Mouse (Mus musculus): ENCODE results near the gene Map4k4.

Map4k4 gene

GRCm38 (mm10) chr1:40000476-40000875, 99.8 kb downstream of the Map4k4 start:
- no peak for DNase-seq (ENCODE audit: low read depth, low spot score)

- no peak for DNase-seq (ENCODE audit: low read depth, low spot score)
Observed at GRCm38 (mm10) chr1:40000899-40001298, 100.2 kb downstream of the Map4k4 start.

DNA sequence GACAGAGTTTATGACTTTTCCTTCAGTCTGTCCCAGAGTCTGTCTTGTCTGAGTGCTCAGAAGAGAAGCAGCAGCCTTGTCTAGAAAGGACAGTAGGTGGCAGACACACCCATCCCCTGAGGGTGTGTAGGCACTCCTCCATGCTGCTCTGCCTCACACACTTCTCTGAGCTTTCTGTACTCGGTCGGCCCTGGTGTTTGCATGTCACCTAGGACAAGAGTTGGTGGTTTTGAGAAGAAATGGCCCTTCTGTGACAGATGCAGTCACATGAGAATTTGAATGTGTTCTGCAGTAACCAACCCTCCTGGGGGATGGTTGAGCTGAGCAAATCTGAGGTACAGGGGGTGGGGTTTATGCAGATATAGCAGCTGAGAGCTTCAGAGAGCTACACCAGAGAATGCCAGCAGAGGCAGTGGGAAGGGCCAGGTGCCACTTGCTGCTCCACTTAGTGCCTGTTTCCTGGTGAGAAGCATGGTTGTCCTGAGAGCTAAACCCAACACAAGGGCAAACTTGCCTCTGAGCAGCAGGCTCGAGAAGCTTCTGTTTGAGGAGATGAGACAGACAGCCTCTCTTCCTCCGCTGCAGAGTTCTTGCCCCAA, 101.5 kb downstream of the Map4k4 start:
- no peak for DNase-seq (ENCODE audit: low read depth, low spot score)

GRCm38 (mm10) chr1:40006043-40006651, 105.4 kb downstream of the Map4k4 start:
- DNase-seq (ENCODE audit: low read depth, low spot score) = no peak

DNA sequence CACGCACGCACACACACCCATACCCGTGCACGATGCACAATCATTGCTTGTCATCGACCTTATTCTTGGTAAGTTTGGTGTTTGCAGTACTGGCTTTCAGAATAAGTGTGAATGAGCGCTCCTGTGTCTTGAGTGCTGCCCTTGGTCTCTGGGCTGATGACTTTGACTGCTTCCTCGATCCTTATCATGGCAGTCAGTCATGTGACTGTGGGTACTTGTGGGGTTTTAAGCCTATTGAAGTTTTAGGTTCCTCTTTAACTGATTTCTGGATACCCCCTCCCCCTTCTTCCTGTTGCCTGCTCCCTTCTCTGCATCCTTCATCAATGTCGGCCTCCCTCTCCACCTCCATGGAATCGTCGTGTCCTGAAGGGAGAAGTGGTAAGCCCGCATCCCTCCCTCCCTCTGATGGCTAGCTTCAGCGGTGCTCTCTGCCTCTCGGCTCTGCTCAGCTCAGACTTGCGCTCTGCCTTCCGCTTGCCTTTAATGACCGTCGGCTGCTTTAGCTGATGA, 107.3 kb downstream of the Map4k4 start:
- DNase-seq (ENCODE audit: low read depth, low spot score) = no peak

GRCm38 (mm10) chr1:40012696-40013095, 112.0 kb downstream of the Map4k4 start:
- DNase-seq (ENCODE audit: low read depth, low spot score) = no peak

GRCm38 (mm10) chr1:40015066-40015678, 114.5 kb downstream of the Map4k4 start:
- no peak for DNase-seq (ENCODE audit: low read depth, low spot score)

GRCm38 (mm10) chr1:40021617-40022016, 120.9 kb downstream of the Map4k4 start:
- no peak for DNase-seq (ENCODE audit: low read depth, low spot score)

DNA sequence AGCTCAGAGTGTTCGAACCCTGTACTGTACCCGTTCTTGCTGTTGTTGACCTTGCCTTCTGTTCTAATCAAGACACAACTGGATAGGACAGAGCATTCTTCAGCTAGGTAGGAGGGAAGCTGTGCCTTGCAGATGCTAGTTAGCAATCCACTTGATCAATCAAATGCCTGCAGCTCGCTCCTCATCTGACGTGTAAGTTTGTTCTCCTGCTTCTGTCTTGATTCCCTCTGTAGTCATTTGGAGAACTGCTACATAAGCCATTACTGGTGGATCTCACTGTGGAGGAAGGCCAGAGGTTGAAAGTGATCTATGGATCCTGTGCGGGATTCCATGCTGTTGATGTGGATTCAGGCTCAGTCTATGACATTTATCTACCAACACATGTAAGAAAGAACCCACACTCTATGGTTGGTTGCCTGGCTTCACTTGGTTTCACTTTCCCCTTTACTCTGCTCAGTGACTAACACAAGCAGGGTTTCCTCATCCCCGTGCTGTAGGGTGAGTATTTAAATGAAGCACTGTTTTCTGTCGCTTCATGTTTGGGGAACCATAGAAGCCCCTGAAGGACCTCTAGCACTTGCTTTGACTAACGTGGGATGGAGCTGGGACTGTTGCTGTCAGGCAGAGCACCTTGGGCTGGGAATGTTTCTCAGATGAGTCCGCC, 121.9 kb downstream of the Map4k4 start:
- DNase-seq (ENCODE audit: low read depth, low spot score) = no peak

- DNase-seq (ENCODE audit: low read depth, low spot score) = no peak
Observed at GRCm38 (mm10) chr1:40023206-40023605, 122.5 kb downstream of the Map4k4 start.

DNA sequence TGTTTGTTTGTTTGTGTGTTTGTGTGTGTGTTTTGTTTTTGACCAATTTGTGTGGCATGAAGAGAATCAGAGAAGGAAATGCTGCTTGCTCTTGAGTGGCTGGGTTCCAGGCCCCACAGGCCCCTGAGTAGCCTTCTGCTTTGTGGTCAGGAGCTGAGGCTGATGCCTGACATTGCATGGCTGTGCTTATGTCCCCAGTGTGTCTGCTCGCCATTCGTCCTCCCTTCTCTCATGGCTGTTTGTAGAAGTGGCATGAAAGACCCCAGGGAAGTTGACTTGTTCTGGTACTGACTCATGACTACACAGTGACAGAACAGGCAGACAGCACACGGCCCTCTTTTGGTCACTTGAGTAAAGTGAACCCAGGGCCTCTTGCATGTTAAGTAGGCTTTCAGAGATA, 123.0 kb downstream of the Map4k4 start:
- no peak for DNase-seq (ENCODE audit: low read depth, low spot score)

DNA sequence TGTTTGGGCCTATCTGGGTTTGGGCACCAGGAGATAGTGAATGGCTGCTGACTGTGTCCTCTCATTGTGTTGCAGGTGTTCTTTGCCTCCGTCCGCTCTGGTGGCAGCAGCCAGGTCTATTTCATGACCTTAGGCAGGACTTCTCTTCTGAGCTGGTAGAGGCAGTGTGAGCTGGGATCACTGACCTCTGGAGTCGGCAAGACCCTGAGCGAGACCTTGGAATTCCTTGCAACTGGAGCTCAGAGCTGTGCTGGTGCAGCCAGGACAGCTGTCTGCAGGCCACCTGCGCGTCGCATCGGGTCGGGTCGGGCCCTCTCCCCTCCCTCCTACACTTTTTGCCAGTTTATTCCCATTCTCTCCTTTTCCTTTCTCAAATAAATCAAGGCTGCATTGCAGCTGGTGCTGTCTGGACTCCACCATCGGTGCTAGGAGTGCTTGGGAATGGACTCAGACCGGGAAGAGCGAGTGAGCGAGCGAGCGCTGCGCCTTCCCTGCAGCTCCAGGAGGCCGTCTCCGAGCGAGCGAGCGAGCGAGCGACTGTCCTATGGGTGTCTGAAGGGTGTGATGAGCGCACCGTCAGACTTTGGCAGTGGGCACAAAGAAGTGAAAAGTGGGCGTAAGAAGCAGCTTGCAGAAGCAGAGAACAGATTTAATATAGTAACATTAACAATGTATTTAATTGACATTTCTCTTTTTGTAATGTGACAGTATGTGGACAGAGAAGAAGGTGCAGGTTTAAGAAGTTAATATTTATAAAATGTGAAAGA, 124.0 kb downstream of the Map4k4 start:
- no peak for DNase-seq (ENCODE audit: low read depth, low spot score)

DNA sequence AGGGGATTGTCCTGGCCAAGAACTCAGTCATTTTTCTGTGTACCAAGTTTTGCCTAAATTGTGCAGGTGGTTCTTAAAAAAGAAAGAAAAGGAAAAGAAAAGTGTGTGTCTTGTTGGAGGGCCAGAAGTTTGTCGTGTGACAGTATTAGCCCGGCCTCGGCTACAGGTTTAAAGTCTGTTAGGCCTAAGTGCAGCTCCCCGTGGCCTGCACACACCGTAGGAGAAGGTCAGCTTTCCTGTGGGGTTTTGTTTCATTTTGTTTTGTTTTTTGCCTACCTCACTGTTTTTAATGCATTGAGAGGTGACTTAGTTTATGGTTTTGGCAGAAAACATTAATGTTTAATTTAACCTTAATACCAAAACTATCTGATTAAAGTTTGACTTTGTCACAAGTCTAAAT, 124.7 kb downstream of the Map4k4 start:
- DNase-seq (ENCODE audit: low read depth, low spot score) = no peak

GRCm38 (mm10) chr1:40027116-40027620, 126.5 kb downstream of the Map4k4 start:
- DNase-seq (ENCODE audit: low read depth, low spot score) = no peak

DNA sequence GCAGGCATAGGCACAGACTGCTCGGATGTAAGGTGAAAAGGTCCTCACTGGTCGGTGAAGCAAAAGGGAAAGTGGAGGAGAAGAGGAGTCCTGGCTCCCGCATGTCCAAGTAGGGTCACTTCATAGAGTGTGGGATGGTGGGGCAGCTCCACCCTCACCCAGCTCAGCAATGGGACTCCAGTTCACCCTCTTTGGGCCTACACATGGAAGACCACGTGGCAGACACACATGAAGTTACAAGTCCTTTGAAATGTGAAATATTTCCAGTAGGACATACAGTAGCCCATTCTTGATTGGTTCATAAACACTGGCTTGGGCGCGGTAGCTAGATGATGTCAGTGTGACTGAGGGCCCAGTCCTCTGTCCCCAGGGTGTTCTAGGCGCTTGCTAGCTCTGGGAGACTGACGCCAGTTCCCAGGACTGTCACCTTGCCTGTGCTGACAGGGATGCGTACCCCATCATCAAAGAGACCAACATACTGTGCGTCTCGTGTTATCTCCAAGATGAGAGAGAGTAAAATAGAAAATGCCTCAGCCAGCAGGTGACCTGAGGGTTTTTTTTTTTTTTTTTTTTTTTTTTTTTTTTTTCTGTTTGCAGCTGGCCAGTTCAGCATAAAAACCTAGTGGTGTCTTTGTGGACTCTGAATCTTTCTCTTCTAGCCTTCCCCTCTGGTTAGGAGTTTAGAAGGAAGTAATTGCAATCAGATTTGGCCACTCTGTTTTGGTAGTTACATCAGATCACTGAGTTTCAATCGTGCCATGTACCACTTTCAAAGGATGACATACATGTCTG, 127.7 kb downstream of the Map4k4 start:
- DNase-seq (ENCODE audit: low read depth, low spot score) = no peak

- no peak for DNase-seq (ENCODE audit: low read depth, low spot score)
Observed at GRCm38 (mm10) chr1:40029597-40029996, 128.9 kb downstream of the Map4k4 start.

- DNase-seq (ENCODE audit: low read depth, low spot score) = no peak
Observed at GRCm38 (mm10) chr1:40030287-40030975, 129.7 kb downstream of the Map4k4 start.

- DNase-seq (ENCODE audit: low read depth, low spot score) = no peak
Observed at GRCm38 (mm10) chr1:40030976-40031356, 130.3 kb downstream of the Map4k4 start.

DNA sequence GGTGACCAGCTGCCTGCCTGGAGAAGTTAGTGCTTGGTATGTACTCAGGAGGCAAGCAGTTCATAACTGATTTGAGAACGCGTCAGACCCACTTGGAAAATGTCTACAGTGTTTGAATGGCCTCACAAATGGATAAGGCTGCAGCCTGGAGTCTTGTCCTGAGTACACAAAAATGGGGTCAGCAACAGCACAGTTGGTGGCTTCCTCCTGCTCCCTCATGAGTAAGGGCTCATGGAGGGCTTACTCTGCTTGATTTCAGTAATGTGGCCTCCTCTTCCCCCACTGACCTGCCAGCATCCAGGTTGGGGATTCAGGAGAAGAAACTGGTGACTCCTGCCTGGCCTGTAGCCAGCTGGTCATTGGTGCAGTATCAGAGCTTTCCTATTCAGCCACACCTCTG, 130.9 kb downstream of the Map4k4 start:
- no peak for DNase-seq (ENCODE audit: low read depth, low spot score)

- no peak for DNase-seq (ENCODE audit: low read depth, low spot score)
Observed at GRCm38 (mm10) chr1:40033315-40033714, 132.6 kb downstream of the Map4k4 start.

All from brain, embryonic 18.5 days (tissue).